Comparison of ENCODE assay signal across 8 mouse cellular contexts in genomic region chr6:4746696-4747439, GRCm38 (mm10). TPM values are rescaled to one million over a fixed set of nuclear protein-coding genes. Genes with fewer than 3 reads are reported as not detected.
DNase-seq lines count a peak whose midpoint lies in the region; ATAC-seq lines count a peak whose summit lies in the region.

Sgce (minus strand) TSS chr6:4747207.
Peg10 (plus strand) TSS chr6:4747306.

- ATAC-seq in limb, embryonic 11.5 days (ENCODE audit: insufficient number of reproducible peaks, low FRiP score, low TSS enrichment, low read depth) = peak; percentile 53
- ATAC-seq in midbrain, embryonic 12.5 days (ENCODE audit: low FRiP score, low read depth) = peak; percentile 77

- H3K9me3 ChIP-seq in embryonic facial prominence, embryonic 10.5 days = peaks cover 29% of the 10 kb centered on the region
- H3K9me3 ChIP-seq in limb, embryonic 11.5 days (ENCODE audit: control insufficient read depth, low read length) = peaks cover 5% of the 10 kb centered on the region; the same call in 1 of the 2 replicates
- H3K9me3 ChIP-seq in midbrain, embryonic 12.5 days = peaks cover 14% of the 10 kb centered on the region

- peak within 1 kb of the TSS; percentile 62 for H3K4me3 ChIP-seq in embryonic facial prominence, embryonic 10.5 days
- peak within 1 kb of the TSS; percentile 40 for H3K4me3 ChIP-seq in limb, embryonic 11.5 days (ENCODE audit: low read depth, low read length)
- peak within 1 kb of the TSS; percentile 55 for H3K4me3 ChIP-seq in midbrain, embryonic 12.5 days

- H3K4me1 ChIP-seq in embryonic facial prominence, embryonic 10.5 days = peaks cover 17% of the 10 kb centered on the region
- H3K4me1 ChIP-seq in limb, embryonic 11.5 days (ENCODE audit: control insufficient read depth, insufficient read depth, low read length) = peaks cover 7% of the 10 kb centered on the region
- peaks cover 9% of the 10 kb centered on the region for H3K4me1 ChIP-seq in midbrain, embryonic 12.5 days

- H3K27me3 ChIP-seq in embryonic facial prominence, embryonic 10.5 days (replicated peaks; ENCODE audit: low read depth, poor library complexity, severe bottlenecking) = no peaks in the 10 kb centered on the region
- no peaks in the 10 kb centered on the region for H3K27me3 ChIP-seq in limb, embryonic 11.5 days (ENCODE audit: control insufficient read depth, insufficient read depth, low read length)
- H3K27me3 ChIP-seq in midbrain, embryonic 12.5 days = no peaks in the 10 kb centered on the region

- peak within 1 kb of the TSS; percentile 91 for H3K27ac ChIP-seq in embryonic facial prominence, embryonic 10.5 days (replicated peaks)
- H3K27ac ChIP-seq in limb, embryonic 11.5 days (replicated peaks; ENCODE audit: low read depth, low read length) = peak within 1 kb of the TSS; percentile 78
- H3K27ac ChIP-seq in midbrain, embryonic 12.5 days (replicated peaks) = peak within 1 kb of the TSS; percentile 79

- WGBS in embryonic facial prominence, embryonic 10.5 days = 53% methylated on average over 38 of the region's 38 CpGs
- WGBS in limb, embryonic 11.5 days = 52% methylated on average over 38 of the region's 38 CpGs
- WGBS in midbrain, embryonic 12.5 days = 56% methylated on average over 33 of the region's 38 CpGs

- peak within 1 kb of the TSS; percentile 44 for H3K4me2 ChIP-seq in limb, embryonic 11.5 days (ENCODE audit: low read depth, severe bottlenecking)
- H3K4me2 ChIP-seq in midbrain, embryonic 12.5 days (replicated peaks) = peak within 1 kb of the TSS; percentile 61

- peak within 1 kb of the TSS; percentile 66 for H3K9ac ChIP-seq in limb, embryonic 11.5 days (ENCODE audit: low read length)
- H3K9ac ChIP-seq in midbrain, embryonic 12.5 days (replicated peaks) = peak within 1 kb of the TSS; percentile 79

- peak; percentile 85 for DNase-seq in adrenal gland, postnatal 25 days
- peak; percentile 92 for DNase-seq in embryonic facial prominence, embryonic 10.5 days (ENCODE audit: low spot score)
- peak; percentile 76 to 77 for DNase-seq in heart, adult 18-20 months
- DNase-seq in kidney, adult 18-20 months = peak; percentile 54
- DNase-seq in limb, embryonic 11.5 days (ENCODE audit: low spot score) = peak; percentile 90
- peak; percentile 91 for DNase-seq in right cerebral cortex, postnatal 4 days
- no peak for DNase-seq in T-cell, adult 2 months (ENCODE audit: low spot score)

- H3K36me3 ChIP-seq in embryonic facial prominence, embryonic 10.5 days (replicated peaks) = peaks cover 20% of the 10 kb centered on the region
- H3K36me3 ChIP-seq in limb, embryonic 11.5 days (ENCODE audit: control insufficient read depth, insufficient read depth, low read length) = no peaks in the 10 kb centered on the region
- no peaks in the 10 kb centered on the region for H3K36me3 ChIP-seq in midbrain, embryonic 12.5 days

RNA-seq across cellular contexts. Expression of gene Sgce, which starts in this region (rescaled TPM):
- total RNA-seq in adrenal gland, postnatal 25 days (2021) = 59.7 and 65.7 TPM in 2 replicates
- 43.8 and 45.1 TPM in 2 replicates for polyA plus RNA-seq in embryonic facial prominence, embryonic 10.5 days (2016; fragmentation: Nextera tagmentation; extraction: Ambion mirVana)
- 10 to 100 TPM; 16.5 to 19.4 TPM for total RNA-seq in heart, adult 18-20 months (2021)
- 49.3 and 53.4 TPM in 2 replicates for polyA plus RNA-seq in limb, embryonic 11.5 days (2014; fragmentation: Nextera tagmentation; extraction: Ambion mirVana)
- polyA plus RNA-seq in midbrain, embryonic 12.5 days (2016; fragmentation: Nextera tagmentation; extraction: Ambion mirVana) = 62.6 and 67.3 TPM in 2 replicates

RNA-seq across cellular contexts. Expression of gene Peg10, which starts in this region (rescaled TPM):
- total RNA-seq in adrenal gland, postnatal 25 days (2021) = 386 and 540 TPM in 2 replicates
- 15.7 and 18.1 TPM in 2 replicates for polyA plus RNA-seq in embryonic facial prominence, embryonic 10.5 days (2016; fragmentation: Nextera tagmentation; extraction: Ambion mirVana)
- 1 to 10 TPM; 1.1 to 1.3 TPM for total RNA-seq in heart, adult 18-20 months (2021)
- 38.9 and 40.0 TPM in 2 replicates for polyA plus RNA-seq in limb, embryonic 11.5 days (2014; fragmentation: Nextera tagmentation; extraction: Ambion mirVana)
- 6.4 and 7.6 TPM in 2 replicates for polyA plus RNA-seq in midbrain, embryonic 12.5 days (2016; fragmentation: Nextera tagmentation; extraction: Ambion mirVana)

Comparison
In these comparisons a context has a peak if more than half of its experiments do, and no peak if none do; other contexts are left out.
1. RNA of gene Peg10 (total RNA-seq): 386 to 540 TPM in adrenal gland, postnatal 25 days; 1.1 to 1.3 TPM in heart, adult 18-20 months; every median in the first group is over 100 times any median in the second.
2. Peak in every context shown above with its lines, with median percentiles within 50 percentile points of each other: H3K27ac ChIP-seq and H3K4me3 ChIP-seq.